Mouse (Mus musculus) spleen, adult 2 months (tissue): ENCODE results near the gene Zbtb20.

Experiments
- CTCF ChIP-seq: fragments of 200-500 bp; IDR thresholded peaks from 2 replicates; pipeline ENCODE4 v1.5.1; 2011; ENCODE audit warnings: mild to moderate bottlenecking, inconsistent platforms; ENCODE audit not compliant: insufficient read depth, insufficient read length, insufficient replicate concordance; ENCODE audit errors: extremely low read depth
- POLR2A ChIP-seq: fragments of 200-500 bp; IDR thresholded peaks from 2 replicates; pipeline ENCODE4 v1.6.1; 2011; ENCODE audit warnings: low read depth, low read length, inconsistent platforms

GRCm38 (mm10) chr16:43565872-43566271, 690.2 kb downstream of the Zbtb20 start:
- TF ChIP-seq CTCF (no peak), POLR2A (no peak)
